Mouse (Mus musculus): Measurements from ENCODE around the gene Pbrm1. TPM values are rescaled to one million over a fixed set of nuclear protein-coding genes. Genes with fewer than 3 reads are reported as not detected.

The Pbrm1 gene
- total RNA-seq, 2 experiments from 2014 or later, result 51.7 to 57.7 TPM

GRCm38 (mm10) chr14:31133023-31133665, 114.2 kb downstream of the Pbrm1 start:
- no peak for DNase-seq

DNA sequence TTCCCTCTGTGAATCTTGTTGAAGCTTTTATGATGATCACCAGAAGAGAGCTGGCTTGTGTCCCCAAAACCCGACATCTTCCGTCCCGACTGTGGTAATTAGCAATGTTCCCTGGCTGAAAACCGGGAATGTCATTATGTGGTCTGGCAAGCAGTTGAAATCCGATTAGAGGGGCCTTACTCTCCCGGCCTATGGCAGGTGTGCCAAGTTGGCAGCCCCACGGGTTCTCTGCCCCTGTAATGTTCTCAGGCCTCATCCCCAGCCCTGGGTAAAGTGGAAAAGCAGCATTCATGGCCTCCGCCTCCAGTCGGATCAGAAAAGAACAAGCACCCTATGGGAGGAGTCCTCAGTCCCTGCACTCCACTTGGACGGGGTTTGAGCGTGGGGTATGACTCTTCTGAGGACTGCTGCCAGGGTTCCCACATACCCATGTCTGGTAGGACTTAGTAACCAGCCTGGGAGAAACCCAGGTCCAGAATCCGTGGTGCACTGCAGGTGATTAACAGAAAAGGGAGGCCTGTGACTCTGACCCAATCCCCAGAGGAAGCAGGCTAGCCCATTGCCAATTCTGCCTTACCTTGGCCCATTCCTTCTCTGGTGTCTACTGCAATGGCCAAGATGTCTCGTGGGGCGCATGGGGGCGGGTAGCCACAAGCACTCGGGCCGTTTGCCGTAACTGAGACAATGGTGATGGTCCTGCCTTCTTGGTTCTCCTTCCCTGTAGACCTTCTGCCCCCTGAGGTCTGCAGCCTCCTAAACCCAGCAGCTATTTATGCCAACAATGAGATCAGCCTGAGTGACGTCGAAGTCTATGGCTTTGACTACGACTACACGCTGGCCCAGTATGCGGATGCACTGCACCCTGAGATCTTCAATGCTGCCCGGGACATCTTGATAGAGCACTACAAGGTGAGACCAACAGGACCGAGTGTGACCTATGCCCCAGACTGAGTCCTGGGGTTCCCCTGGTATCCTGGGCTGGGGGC, 115.4 kb downstream of the Pbrm1 start:
- no peak for DNase-seq

- no peak for DNase-seq
Measured at GRCm38 (mm10) chr14:31135495-31136410, 116.8 kb downstream of the Pbrm1 start.

- DNase-seq, result no peak
Measured at GRCm38 (mm10) chr14:31136411-31137280, 117.7 kb downstream of the Pbrm1 start.

DNA sequence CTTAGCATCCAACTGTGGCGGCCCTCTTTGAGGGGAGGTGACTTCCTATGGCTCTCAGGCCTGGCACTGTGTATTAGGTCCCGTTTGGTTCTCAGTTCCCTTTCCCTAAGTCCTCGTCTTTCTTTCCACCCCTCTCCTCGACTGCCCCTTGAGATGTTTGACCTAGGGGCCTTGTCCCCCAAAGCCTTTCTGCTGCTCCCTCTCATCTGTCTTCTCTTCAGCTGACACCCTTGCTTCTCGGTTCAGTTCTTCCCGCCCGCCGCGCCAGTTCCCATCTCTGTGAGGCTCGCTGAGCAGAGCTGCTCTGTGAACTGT, 118.3 kb downstream of the Pbrm1 start:
- DNase-seq, result no peak

GRCm38 (mm10) chr14:31137791-31138190, 118.9 kb downstream of the Pbrm1 start:
- peak; percentile 45 to 57 for DNase-seq

DNA sequence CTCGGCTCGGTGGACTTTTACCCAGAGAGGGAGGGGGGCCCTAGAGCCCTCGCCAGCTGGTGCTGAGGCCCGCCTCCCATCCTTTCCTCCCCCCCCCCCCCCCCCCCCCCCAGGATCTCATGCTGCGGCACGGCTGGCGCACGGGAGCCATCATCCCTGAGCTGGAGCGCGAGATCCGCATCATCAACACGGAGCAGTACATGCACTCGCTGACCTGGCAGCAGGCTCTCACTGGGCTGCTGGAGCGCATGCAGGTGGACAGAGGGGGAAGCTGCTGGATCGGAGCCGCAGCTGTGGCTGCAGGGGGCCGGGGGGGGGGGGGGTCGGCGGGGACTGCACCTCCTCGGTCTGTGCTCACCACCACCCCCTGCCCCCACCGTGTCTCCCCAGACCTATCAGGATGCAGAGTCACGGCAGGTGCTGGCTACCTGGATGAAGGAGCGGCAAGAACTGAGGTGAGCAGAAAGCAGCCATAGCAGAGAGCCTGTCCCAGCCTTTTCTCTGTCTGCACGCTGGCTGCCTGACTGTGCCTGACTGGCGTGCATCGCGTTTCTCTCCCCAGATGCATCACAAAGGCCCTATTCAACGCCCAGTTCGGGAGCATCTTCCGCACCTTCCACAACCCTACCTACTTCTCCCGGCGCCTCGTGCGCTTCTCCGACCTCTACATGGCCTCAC, 119.4 kb downstream of the Pbrm1 start:
- DNase-seq, result no peak

GRCm38 (mm10) chr14:31138897-31139429, 120.0 kb downstream of the Pbrm1 start:
- no peak for DNase-seq

- DNase-seq, result no peak
Measured at GRCm38 (mm10) chr14:31139666-31140065, 120.7 kb downstream of the Pbrm1 start.

- DNase-seq, result no peak
Measured at GRCm38 (mm10) chr14:31140141-31140540, 121.2 kb downstream of the Pbrm1 start.

- DNase-seq, result no peak
Measured at GRCm38 (mm10) chr14:31141011-31141410, 122.1 kb downstream of the Pbrm1 start.

DNA sequence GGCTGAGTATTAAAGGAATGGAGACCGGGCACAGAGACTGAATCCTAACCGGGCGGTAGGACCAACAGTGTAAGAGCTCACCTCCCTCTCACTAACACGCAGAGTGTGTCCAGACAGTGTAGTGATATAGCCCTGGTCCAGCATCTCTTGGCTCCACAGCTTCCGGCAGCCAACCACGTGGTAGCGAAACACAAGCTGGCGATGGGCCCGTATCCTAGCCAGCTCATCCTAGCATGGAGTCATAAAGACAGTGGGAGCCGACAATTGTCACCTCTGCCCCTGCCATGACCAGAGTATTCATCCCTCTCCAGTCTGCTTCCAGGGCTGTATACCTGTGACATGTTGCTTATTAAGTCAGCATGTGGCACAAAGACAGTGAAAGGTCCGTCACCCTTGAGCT, 126.8 kb downstream of the Pbrm1 start:
- no peak for DNase-seq

GRCm38 (mm10) chr14:31160196-31161150, 141.5 kb downstream of the Pbrm1 start:
- no peak for DNase-seq

DNA sequence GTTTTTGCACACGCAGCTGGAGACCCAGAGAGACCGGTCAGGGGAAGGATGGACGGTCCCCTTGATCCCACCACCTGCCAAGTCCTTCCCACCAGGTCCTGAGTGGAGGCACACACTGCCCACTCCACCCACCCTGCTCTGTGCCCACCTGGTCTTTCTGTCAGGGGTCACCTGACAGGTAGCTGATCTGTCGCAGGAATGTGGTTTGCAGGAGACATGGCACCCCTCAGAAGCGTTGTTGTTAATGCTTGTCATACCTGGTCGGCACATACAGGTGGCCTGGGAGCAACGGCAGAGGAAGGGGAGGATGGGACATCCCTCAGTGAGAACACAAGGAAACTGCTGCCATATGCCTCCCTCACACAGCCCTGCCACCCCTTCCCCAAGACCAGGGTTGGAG, 142.3 kb downstream of the Pbrm1 start:
- DNase-seq, result no peak

DNA sequence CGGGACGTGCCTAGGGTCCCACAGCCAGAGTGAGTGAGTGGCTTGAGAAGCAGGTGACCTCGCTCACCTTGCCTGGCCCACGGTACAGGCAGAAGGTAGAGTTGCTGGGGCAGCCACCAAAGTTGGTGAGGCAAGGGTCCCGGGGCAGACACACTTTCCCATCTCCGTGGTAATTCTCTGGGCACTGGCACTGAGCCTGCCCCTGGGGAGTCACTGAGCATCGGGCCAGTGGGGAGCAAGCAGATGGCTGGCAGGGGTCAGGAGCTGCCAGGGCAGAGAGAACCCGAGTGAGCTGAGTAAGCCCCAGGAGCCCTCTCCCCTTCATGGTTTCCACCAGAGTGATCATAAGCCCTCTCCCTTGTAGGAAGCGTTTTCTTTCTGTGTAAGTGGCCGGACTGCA, 142.7 kb downstream of the Pbrm1 start:
- no peak for DNase-seq

DNA sequence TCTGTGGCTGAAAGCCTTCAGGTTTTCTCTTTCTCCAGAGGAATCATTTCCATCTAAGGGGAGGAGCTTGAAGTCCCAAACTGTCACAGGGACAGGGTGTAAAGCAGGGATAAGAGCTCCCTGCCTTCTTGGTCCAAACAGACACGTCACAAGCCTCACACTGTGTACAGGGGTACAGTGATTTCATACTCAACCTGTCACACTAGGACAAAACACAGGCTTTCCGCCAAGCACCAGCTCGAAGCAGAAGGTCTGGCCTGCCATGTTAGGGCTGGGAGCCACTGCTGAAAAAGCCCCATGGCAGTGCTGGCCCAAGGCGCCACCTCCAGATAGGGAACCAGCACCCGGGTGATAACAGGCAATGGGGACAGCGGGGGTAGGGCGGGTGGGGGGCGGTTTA, 145.1 kb downstream of the Pbrm1 start:
- peak; percentile 62 to 76 for DNase-seq

DNA sequence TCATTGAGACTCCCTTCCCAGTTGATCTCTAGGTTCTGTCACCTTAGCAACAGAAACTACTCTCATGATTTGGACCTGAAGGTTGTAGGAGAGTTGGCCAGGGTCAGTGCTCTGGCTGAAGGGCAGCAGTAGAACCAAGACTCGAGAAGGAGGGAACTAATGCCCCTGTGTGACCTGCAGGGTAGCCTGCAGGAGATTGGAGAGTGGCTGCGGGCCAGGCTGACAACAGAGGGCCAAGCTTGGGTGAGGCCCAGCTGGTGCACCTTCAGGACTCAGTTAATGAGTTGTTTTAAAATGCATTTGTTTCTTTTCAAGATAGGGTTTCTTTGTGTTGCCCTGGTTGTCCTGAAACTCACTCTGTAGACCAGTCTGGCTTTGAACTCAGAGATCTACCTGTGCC, 146.1 kb downstream of the Pbrm1 start:
- peak in 1 of 2 experiments; percentile 74 for DNase-seq

DNA sequence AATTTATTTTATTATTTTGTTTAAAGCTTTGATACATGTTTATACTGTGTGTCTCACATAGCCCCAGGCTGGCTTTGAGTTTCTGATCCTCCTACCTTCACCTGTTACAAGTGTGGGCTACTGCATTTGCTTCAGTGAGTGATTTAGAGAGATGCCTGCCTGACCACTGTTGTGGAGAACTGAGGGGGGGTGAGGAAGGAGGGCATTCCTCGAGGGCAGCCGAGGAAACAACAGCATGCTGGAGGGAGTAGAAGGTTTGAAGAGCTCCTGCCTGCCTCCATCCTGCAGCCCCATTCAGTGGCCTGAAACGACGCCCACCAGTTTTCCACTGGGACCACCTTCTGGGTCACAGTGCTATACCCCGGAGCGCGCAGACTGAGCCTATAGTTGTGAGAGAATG, 146.5 kb downstream of the Pbrm1 start:
- no peak for DNase-seq

DNA sequence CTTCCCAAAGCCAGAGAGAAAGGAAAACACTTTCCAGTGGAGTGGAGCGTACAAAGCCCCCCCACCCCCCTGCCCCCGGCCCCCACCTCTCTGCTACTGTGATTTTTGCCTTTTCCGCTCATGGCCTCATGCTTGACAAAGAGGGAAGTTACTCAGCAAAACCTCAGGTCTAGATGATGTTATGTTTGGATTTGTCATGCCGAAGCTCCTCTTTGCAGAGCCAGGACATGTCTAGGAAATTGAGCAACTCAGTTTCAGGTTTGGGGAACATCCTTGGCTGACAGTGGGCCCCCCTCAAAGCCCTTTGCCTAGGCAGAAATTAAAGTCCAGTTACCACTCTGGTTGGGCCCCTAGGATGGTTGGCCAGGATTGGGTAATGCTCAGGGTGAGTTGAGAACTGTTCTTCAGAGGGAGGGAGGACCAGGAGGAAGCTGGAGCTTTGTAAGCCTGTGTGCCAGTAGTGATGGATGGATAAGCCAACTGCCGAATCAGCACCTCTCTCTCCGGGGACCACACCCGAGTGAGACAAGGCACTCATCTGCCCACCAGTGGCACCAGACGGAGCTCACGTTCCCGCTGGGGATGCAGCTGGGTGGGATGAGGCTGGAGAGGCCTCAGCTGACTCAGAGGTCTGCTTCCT, 147.2 kb downstream of the Pbrm1 start:
- peak in 1 of 2 experiments; percentile 75 for DNase-seq
